Mouse (Mus musculus): ENCODE measurements around the gene Wdr70. TPM values are rescaled to one million over a fixed set of nuclear protein-coding genes. Genes with fewer than 3 reads are reported as not detected.

Gene Wdr70
- total RNA-seq, 2 experiments from 2014 or later: 33.3 to 35.1 TPM

GRCm38 (mm10) chr15:7875879-7876278 is 223.1 kb downstream of the Wdr70 start:
- no peak for DNase-seq (ENCODE audit: low spot score in 2 of 2)

DNA sequence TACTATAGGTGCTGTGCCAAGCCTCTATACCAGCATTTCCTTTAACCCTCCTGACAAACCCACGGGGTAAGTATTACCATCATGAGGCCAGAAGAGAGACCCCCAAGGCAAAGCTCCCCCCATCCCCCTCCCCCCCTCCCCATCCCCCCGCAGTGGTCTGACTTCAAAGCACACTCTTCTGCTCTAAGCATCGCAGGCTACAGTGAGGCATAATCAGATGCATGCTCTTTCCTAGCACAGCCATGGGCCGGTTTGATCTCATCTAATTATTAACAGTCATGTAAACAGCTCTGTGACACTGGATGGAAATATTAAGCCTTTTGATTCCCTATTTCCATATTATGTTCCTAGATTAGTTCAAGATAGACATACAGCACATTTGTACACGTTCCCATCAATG is 226.5 kb downstream of the Wdr70 start:
- DNase-seq (ENCODE audit: low spot score in 2 of 2): no peak

GRCm38 (mm10) chr15:7865305-7865704 is 233.7 kb downstream of the Wdr70 start:
- DNase-seq (ENCODE audit: low spot score in 2 of 2): no peak

- no peak for DNase-seq (ENCODE audit: low spot score in 2 of 2)
These were observed 235.7 kb downstream of the Wdr70 start for GRCm38 (mm10) chr15:7863328-7863727.

GRCm38 (mm10) chr15:7862890-7863289 is 236.1 kb downstream of the Wdr70 start:
- DNase-seq (ENCODE audit: low spot score in 2 of 2): no peak

GRCm38 (mm10) chr15:7858841-7859240 is 240.2 kb downstream of the Wdr70 start:
- no peak for DNase-seq (ENCODE audit: low spot score in 2 of 2)

DNA sequence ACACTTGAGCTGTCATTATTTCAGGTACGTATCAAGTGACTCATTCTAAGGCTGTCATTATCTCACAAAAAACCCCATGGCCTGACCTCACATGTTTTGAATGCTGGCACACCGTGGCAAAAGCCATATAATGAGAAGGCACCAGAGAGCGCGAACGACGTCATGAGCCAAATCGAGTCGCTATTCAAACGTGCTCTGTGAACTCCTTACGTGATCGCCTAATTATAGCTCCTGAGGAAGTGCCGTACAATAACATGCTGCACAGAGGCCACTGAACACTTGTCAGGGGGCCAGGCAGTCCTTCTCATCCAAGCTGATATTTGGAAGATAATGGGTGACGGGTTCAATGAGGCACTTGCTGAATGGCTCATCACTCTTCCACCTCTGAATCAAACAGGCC is 241.6 kb downstream of the Wdr70 start:
- DNase-seq (ENCODE audit: low spot score in 2 of 2): no peak

DNA sequence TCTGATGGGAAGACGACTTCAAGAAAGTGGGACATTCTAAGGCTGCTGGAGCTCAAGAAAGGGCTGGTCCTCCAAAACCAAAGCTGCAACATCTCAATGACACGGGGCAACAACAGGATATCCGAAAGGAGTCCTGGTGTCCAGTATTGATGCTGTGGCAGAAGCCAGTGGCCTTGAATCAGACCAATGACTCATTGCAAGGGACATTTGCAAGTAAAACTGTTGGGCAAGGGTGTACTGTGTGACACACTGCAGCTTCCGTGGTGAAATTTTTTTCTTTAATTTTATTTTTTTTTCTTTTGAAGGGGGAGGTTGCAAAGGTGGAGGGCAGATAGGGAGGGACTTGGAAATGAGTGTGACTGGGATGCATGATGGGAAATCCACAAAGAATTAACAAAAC is 256.6 kb downstream of the Wdr70 start:
- no peak for DNase-seq (ENCODE audit: low spot score in 2 of 2)

GRCm38 (mm10) chr15:7841664-7842063 is 257.3 kb downstream of the Wdr70 start:
- no peak for DNase-seq (ENCODE audit: low spot score in 2 of 2)

GRCm38 (mm10) chr15:7838921-7839309 is 260.1 kb downstream of the Wdr70 start:
- no peak for DNase-seq (ENCODE audit: low spot score in 2 of 2)

DNA sequence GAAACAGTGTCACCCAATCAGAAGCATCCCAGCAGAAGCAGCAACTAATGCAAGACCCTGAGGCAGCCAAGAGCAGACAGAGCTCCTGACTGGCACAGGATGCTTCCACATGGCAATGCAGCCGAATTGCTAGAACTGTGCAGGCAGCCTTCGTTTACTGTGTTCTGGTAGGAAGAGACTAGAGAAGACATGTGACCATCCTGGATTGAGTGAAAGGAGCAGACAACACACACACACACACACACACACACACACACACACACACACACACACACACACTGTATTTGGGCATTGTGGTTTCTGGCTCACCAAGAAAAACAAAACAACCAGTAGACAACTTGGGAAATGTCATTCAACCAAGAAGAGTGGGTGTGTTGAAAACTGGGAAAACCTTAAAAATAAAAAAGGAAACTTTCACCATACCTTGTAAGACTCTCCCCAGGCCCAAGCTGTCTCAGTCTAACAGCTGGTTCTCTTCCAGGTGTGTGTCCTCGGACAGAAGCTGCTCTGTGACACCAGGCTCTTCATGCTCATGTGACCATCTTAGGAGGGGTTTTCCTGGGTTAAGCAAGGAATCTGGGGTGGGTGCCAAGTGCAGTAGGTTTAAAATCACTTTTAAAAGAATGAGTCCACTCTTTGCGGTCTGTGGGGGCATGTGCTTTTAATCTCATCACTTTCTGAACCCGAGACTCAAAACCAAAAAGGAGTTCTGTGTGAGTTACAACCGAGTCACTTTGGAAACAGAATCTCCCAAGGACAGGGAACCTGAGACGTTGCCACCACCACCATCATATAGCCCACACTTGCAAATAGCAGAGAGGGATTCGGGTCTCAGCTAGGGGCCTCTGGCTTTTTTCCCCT is 260.7 kb downstream of the Wdr70 start:
- no peak for DNase-seq (ENCODE audit: low spot score in 2 of 2)

DNA sequence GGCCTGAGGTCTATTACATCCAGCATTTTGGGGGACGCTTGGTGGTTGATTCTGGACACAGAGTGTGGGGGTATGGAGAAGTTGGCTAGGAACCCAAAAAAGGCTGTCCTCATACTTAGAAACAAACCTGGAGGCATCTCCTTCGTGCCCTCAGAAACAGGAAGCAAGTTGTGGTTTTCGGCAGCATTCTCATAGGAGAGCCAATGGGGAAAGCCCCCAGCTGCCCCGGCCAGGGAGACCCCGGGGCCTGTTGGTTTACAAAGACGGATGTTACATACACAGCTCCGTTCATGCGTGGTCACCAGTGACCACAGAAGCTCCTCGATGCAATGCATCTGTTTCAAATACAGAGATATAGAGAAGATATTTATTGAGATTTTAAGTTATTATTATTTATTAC is 263.6 kb downstream of the Wdr70 start:
- DNase-seq (ENCODE audit: low spot score in 2 of 2): no peak

DNA sequence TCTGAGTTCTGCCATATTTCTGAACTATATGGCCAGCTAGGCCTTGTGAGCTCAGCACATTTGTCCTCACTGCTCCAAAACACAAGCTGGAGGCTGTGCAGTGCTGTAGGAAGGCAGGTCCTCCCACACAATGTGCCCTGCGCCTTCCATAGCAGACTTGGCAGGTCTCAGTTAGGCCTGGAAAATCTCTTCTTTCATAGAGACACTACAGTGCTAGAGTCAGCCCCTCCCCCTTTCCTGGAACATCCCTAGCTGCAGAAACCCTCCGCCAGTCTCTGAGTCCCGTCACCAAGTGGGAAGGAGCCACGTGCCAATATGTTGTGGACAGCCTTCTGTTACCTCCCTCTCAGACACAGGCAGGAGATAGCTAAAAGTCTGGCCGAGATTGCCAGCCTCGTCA is 273.5 kb downstream of the Wdr70 start:
- no peak for DNase-seq (ENCODE audit: low spot score in 2 of 2)

GRCm38 (mm10) chr15:7823886-7824285 is 275.1 kb downstream of the Wdr70 start:
- DNase-seq (ENCODE audit: low spot score in 2 of 2): no peak

Small RNAs within 50 kb of the gene (microRNA-seq; reads per million reads assigned to microRNA genes)
- 0 reads per million in 2 experiments for gene Gm27529

Other genes starting within 250 kb of the Wdr70 start
- 10 to 100 TPM; 19.0 to 23.4 TPM for gene Nup155, start 10.1 kb upstream of the Wdr70 start, total RNA-seq (2021)
- 10 to 100 TPM; 27.6 to 31.8 TPM for gene Cplane1, start 69.9 kb upstream of the Wdr70 start, total RNA-seq (2021)